8 mouse cellular contexts compared by ENCODE assay signal in the genomic region with DNA sequence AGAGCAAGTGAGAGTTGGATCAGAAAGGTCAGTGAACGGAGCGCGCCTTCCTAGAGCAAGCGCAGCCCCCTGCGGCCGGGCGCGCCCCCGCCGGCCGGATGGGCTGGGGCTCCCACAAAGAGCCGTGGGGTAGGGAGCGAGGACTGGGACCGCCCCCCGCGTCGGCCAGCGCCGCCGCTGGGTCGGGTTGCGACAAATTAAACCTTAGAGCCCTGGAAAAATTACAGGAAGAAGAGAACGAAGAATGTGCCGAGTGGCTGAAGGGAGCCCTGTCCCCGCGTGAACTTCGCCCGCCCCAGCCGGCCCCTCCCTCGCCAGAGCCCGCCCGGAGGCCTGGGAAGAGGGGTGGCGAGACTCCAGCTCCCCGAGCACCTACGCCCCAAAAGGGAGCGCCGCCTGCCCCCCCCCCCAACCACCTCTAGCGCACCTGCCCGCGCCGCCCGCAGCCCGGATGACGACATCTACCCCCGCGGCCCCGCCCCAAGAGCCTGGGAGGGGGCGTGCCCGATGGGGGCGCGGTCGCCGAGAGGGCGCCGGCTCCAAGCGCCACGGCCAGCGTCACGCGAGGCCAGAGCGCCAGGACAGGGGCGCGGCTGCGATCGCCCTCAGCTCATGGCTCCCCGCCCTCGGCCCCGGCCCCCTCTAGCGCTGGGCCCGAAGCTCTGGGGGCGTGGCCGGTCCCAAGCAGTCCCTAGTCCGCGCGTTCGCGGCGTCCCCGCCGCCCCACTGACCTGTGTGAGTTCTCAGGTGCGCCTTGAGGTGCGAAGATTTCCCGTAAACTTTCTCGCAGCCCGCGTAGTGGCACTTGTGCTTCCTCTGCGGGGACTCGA. TPM values are rescaled to one million over a fixed set of nuclear protein-coding genes. Genes with fewer than 3 reads are reported as not detected.
DNase-seq lines count a peak whose midpoint lies in the region; ATAC-seq and TF ChIP-seq lines count a peak whose summit lies in the region.

No protein-coding gene starts in this region.

- under 1% methylated on average over 84 of the region's 88 CpGs for WGBS in heart, adult 2 months
- WGBS in kidney, adult 2 months: under 1% methylated on average over 86 of the region's 88 CpGs
- under 1% methylated on average over 85 of the region's 88 CpGs for WGBS in liver, embryonic 15.5 days (ENCODE audit: insufficient replicate concordance)

- H3K9me3 ChIP-seq in liver, embryonic 15.5 days (replicated peaks): no peaks in the 10 kb centered on the region

- H3K36me3 ChIP-seq in heart, adult 2 months (ENCODE audit: control insufficient read depth, insufficient read depth, low read length): peaks cover 6% of the 10 kb centered on the region
- H3K36me3 ChIP-seq in kidney, adult 2 months (ENCODE audit: control insufficient read depth, insufficient read depth, low read length): no peaks in the 10 kb centered on the region
- no peaks in the 10 kb centered on the region for H3K36me3 ChIP-seq in liver, embryonic 15.5 days (replicated peaks)
- H3K36me3 ChIP-seq in testis, adult 2 months (ENCODE audit: control insufficient read depth, insufficient read depth, low read length): no peaks in the 10 kb centered on the region

- intact Hi-C loops in heart, adult 2 months (cut with DNase I): loop anchor here (2.0 to 10.0 kb wide), 4 partner anchors 25 to 350 kb away; partner anchors contain the start of genes Mtmr10 and Trpm1

- peak; percentile 90 for DNase-seq in 3134 (ENCODE audit: extremely low read depth, insufficient read length, low spot score)
- DNase-seq in adrenal gland, adult 2 months: peak; percentile 94
- peak; percentile 66 for DNase-seq in embryo, embryonic 11.5 days (ENCODE audit: low read depth, low spot score)
- peak; percentile 94 to 95 for DNase-seq in heart, adult 2 months
- peak; percentile 95 for DNase-seq in kidney, adult 2 months
- DNase-seq in neural tube, embryonic 10.5 days (ENCODE audit: extremely low spot score, low spot score): peak; percentile 72

- peak overlapping the region; percentile 96 for H3K9ac ChIP-seq in heart, adult 2 months (ENCODE audit: low read depth, low read length)
- peak overlapping the region; percentile 97 for H3K9ac ChIP-seq in liver, embryonic 15.5 days

- no peaks in the 10 kb centered on the region for H3K27me3 ChIP-seq in heart, adult 2 months (ENCODE audit: control insufficient read depth, insufficient read depth, low read length)
- no peaks in the 10 kb centered on the region for H3K27me3 ChIP-seq in kidney, adult 2 months (replicated peaks; ENCODE audit: control insufficient read depth, insufficient read depth, low read length)
- no peaks in the 10 kb centered on the region for H3K27me3 ChIP-seq in liver, embryonic 15.5 days
- H3K27me3 ChIP-seq in testis, adult 2 months (ENCODE audit: control insufficient read depth, insufficient read depth, low read length): no peaks in the 10 kb centered on the region

- TF ChIP-seq POLR2A in heart, adult 2 months (IDR thresholded peaks at IDR 0.05; ENCODE audit: insufficient read depth, low read depth, low read length): peak; percentile 76
- no peak for TF ChIP-seq POLR2A in kidney, adult 2 months (IDR thresholded peaks at IDR 0.05; ENCODE audit: low read depth, low read length)
- TF ChIP-seq POLR2A in testis, adult 2 months (IDR thresholded peaks at IDR 0.05; ENCODE audit: control insufficient read depth, low read depth, low read length): peak; percentile 43; the same call in 1 of the 2 replicates

- H3K79me2 ChIP-seq in heart, adult 2 months (replicated peaks; ENCODE audit: control insufficient read depth, insufficient read depth, low read length): peaks cover under 1% of the 10 kb centered on the region; the same call in 1 of the 2 replicates

- H3K27ac ChIP-seq in heart, adult 2 months: peak overlapping the region; percentile 96
- peak overlapping the region; percentile 99 for H3K27ac ChIP-seq in kidney, adult 2 months (ENCODE audit: insufficient read depth, low read depth, low read length)
- H3K27ac ChIP-seq in liver, embryonic 15.5 days (replicated peaks): peak overlapping the region; percentile 95
- H3K27ac ChIP-seq in testis, adult 2 months (ENCODE audit: control insufficient read depth, insufficient read depth, low read depth, low read length): peak overlapping the region; percentile 88

- peak; percentile 16 for ATAC-seq in liver, embryonic 15.5 days (ENCODE audit: insufficient read depth)

- H3K4me3 ChIP-seq in heart, adult 2 months: peak overlapping the region; percentile 82
- peak overlapping the region; percentile 82 for H3K4me3 ChIP-seq in kidney, adult 2 months (ENCODE audit: insufficient read depth, low read depth, low read length)
- peak overlapping the region; percentile 91 for H3K4me3 ChIP-seq in liver, embryonic 15.5 days (replicated peaks)
- peak overlapping the region; percentile 88 for H3K4me3 ChIP-seq in testis, adult 2 months (ENCODE audit: control insufficient read depth, low read depth, low read length)

- peak; percentile 46 for TF ChIP-seq CTCF in heart, adult 2 months (IDR thresholded peaks at IDR 0.05)
- TF ChIP-seq CTCF in kidney, adult 2 months (conservative IDR thresholded peaks at IDR 0.05; ENCODE audit: insufficient read depth, insufficient read length, low read depth, low read length): no peak
- TF ChIP-seq CTCF in testis, adult 2 months (IDR thresholded peaks at IDR 0.05; ENCODE audit: control insufficient read depth, insufficient read depth, insufficient replicate concordance, low read depth, low read length): no peak

- peak overlapping the region; percentile 100 for H3K4me2 ChIP-seq in liver, embryonic 15.5 days

- peaks cover 18% of the 10 kb centered on the region for H3K4me1 ChIP-seq in heart, adult 2 months (ENCODE audit: control insufficient read depth, insufficient read depth, low read length)
- peaks cover 27% of the 10 kb centered on the region; the same call in 1 of the 2 replicates for H3K4me1 ChIP-seq in kidney, adult 2 months (ENCODE audit: control insufficient read depth, insufficient read depth, low read length)
- H3K4me1 ChIP-seq in liver, embryonic 15.5 days (replicated peaks): peaks cover 90% of the 10 kb centered on the region
- H3K4me1 ChIP-seq in testis, adult 2 months (ENCODE audit: control insufficient read depth, insufficient read depth, low read length): peaks cover 24% of the 10 kb centered on the region

- TF ChIP-seq EP300 in heart, adult 2 months (IDR thresholded peaks at IDR 0.05; ENCODE audit: insufficient read depth, low read depth, low read length): no peak

RNA-seq across cellular contexts. Expression of gene Klf13, which starts 1.3 kb away (rescaled TPM):
- total RNA-seq in adrenal gland, adult 2 months (2021): 10 to 100 TPM; 67.0 to 77.8 TPM
- polyA plus RNA-seq in adrenal gland, adult 2 months (2012; rRNA removed): 69.2 and 87.7 TPM in 2 replicates
- 10 to 100 TPM; 50.0 to 54.6 TPM for total RNA-seq in heart, adult 2 months (2021)
- polyA plus RNA-seq in heart, adult 2 months (2012; rRNA removed): 21.6 and 24.6 TPM in 2 replicates
- 30.6 and 31.2 TPM in 2 replicates for polyA plus RNA-seq in kidney, adult 2 months (2012; rRNA removed)
- 15.3 and 15.6 TPM in 2 replicates for polyA plus RNA-seq in liver, embryonic 15.5 days (2015; fragmentation: Nextera tagmentation; extraction: Ambion mirVana)
- 2.8 and 3.8 TPM in 2 replicates for polyA plus RNA-seq in testis, adult 2 months (2012; rRNA removed)

RNA-seq across cellular contexts. Expression of gene E030018B13Rik, which starts 20.8 kb away (rescaled TPM):
- not detected for total RNA-seq in adrenal gland, adult 2 months (2021)
- polyA plus RNA-seq in adrenal gland, adult 2 months (2012; rRNA removed): not detected in 2 replicates
- not detected for total RNA-seq in heart, adult 2 months (2021)
- not detected in 2 replicates for polyA plus RNA-seq in heart, adult 2 months (2012; rRNA removed)
- not detected in 2 replicates for polyA plus RNA-seq in kidney, adult 2 months (2012; rRNA removed)
- not detected in 2 replicates for polyA plus RNA-seq in liver, embryonic 15.5 days (2015; fragmentation: Nextera tagmentation; extraction: Ambion mirVana)
- 0.11 TPM in 1 of 2 replicates, not detected in the other for polyA plus RNA-seq in testis, adult 2 months (2012; rRNA removed)

Comparison
In these comparisons a context has a peak if more than half of its experiments do, and no peak if none do; other contexts are left out.
1. Peak in every context shown above with its lines: DNase-seq, ATAC-seq, H3K4me3 ChIP-seq and H3K27ac ChIP-seq.